Mouse (Mus musculus) ES-E14 (cell line): ENCODE data around the gene Eps8l2. TPM values are rescaled to one million over a fixed set of nuclear protein-coding genes. Genes with fewer than 3 reads are reported as not detected.

Experiments used
- DNase-seq: peaks from one replicate; pipeline ENCODE4 v3.0.0-alpha.2; 2013; ENCODE audit warnings: low read depth, low spot score
- H3K27ac ChIP-seq: 2 replicates; pipeline ENCODE4 v1.5.1; 2012; ENCODE audit warnings: low read depth, mild to moderate bottlenecking, low read length, moderate library complexity, mixed read lengths; ENCODE audit not compliant: poor library complexity, insufficient read depth, severe bottlenecking
- H3K36me3 ChIP-seq: 2 replicates; pipeline ENCODE4 v1.6.1; 2012; ENCODE audit warnings: mild to moderate bottlenecking, low read length, moderate library complexity, mixed read lengths; ENCODE audit not compliant: control insufficient read depth, poor library complexity, insufficient read depth, severe bottlenecking
- H3K4me1 ChIP-seq, 2 experiments: fragments of 150-350 bp in 1 of 2; sonication (generic) in 1 of 2; 2 replicates each; pipeline ENCODE4 v1.6.1; 2012; ENCODE audit warnings: low read length in 2 of 2, mild to moderate bottlenecking in 1 of 2, mixed read lengths in 1 of 2; ENCODE audit not compliant: control insufficient read depth in 2 of 2, insufficient read depth in 2 of 2, poor library complexity in 1 of 2
- H3K4me3 ChIP-seq, 2 experiments: fragments of 150-350 bp in 1 of 2; sonication (generic) in 1 of 2; 2 replicates each; pipeline ENCODE4 v1.5.1; 2012; ENCODE audit warnings: low read length in 2 of 2, low read depth in 1 of 2, mild to moderate bottlenecking in 1 of 2, mixed read lengths in 1 of 2; ENCODE audit not compliant: insufficient read depth in 1 of 2, poor library complexity in 1 of 2, severe bottlenecking in 1 of 2
- H3K9ac ChIP-seq: 2 replicates; pipeline ENCODE4 v1.6.1; 2012; ENCODE audit warnings: low read depth, mild to moderate bottlenecking, low read length, mixed read lengths; ENCODE audit not compliant: poor library complexity, insufficient read depth, severe bottlenecking
- H3K9me3 ChIP-seq: fragments of 150-350 bp; sonication (generic); 2 replicates; pipeline ENCODE4 v1.6.1; 2012; ENCODE audit warnings: low read depth, mild to moderate bottlenecking, low read length; ENCODE audit not compliant: control insufficient read depth, insufficient read depth
- CHD2 ChIP-seq: IDR thresholded peaks from 2 replicates; pipeline ENCODE4 v1.6.1; 2014; ENCODE audit warnings: mild to moderate bottlenecking, low read depth, low read length, inconsistent platforms
- HCFC1 ChIP-seq: IDR thresholded peaks from 2 replicates; pipeline ENCODE4 v1.6.1; 2012; ENCODE audit warnings: low read length, inconsistent platforms, borderline replicate concordance; ENCODE audit not compliant: insufficient read depth
- MAFK ChIP-seq: IDR thresholded peaks from 2 replicates; pipeline ENCODE4 v1.6.1; 2014; ENCODE audit warnings: mild to moderate bottlenecking, low read depth, low read length, inconsistent platforms; ENCODE audit not compliant: insufficient read depth
- ZC3H11A ChIP-seq: IDR thresholded peaks from 2 replicates; pipeline ENCODE4 v1.6.1; 2012; ENCODE audit warnings: low read depth, mild to moderate bottlenecking, inconsistent platforms, low read length, borderline replicate concordance
- ZNF384 ChIP-seq: IDR thresholded peaks from 2 replicates; pipeline ENCODE4 v1.6.1; 2012; ENCODE audit warnings: low read depth, low read length, inconsistent platforms
- in situ Hi-C, 2 experiments: fragments of 600-800 bp; cut with MboI; formaldehyde crosslinking; loops; one replicate each; pipeline ENCODE4 v1.15.1; 2025; ENCODE audit warnings: low sequenced_read_pairs in 2 of 2, inconsistent platforms in 1 of 2; ENCODE audit not compliant: unreplicated experiment in 2 of 2
- total RNA-seq: library from RNA; depleted of rRNA; stranded (reverse); fragments of 300-350 nt; gene quantifications from 2 replicates; pipeline ENCODE4 v1.2.3, GENCODE M21; 2012; rRNA removed

Eps8l2 gene
- total RNA-seq = 9.7 and 10.4 TPM in 2 replicates

- Histone ChIP-seq H3K4me1 (peaks cover 11 to 17% of the 10 kb centered on the region in 2 experiments; a peak in 3 of 4 replicates), H3K36me3 (no peaks in the 10 kb centered on the region), H3K9me3 (no peaks in the 10 kb centered on the region), H3K27ac (0 out of 2 replicates have a peak within 1 kb of the TSS, but pooled peaks have one; percentile 6), H3K4me3 (peak within 1 kb of the TSS; percentile 72), H3K9ac (peak within 1 kb of the TSS; percentile 45; the same call in 1 of the 2 replicates)
- in situ Hi-C loops = no loop called here
- TF ChIP-seq CHD2 (no peak), HCFC1 (no peak), MAFK (no peak)
- DNase-seq = no peak
These were observed at the start of gene Eps8l2 for GRCm38 (mm10) chr7:141338576-141339131. Eps8l2 (plus strand) TSS chr7:141338880.

DNA sequence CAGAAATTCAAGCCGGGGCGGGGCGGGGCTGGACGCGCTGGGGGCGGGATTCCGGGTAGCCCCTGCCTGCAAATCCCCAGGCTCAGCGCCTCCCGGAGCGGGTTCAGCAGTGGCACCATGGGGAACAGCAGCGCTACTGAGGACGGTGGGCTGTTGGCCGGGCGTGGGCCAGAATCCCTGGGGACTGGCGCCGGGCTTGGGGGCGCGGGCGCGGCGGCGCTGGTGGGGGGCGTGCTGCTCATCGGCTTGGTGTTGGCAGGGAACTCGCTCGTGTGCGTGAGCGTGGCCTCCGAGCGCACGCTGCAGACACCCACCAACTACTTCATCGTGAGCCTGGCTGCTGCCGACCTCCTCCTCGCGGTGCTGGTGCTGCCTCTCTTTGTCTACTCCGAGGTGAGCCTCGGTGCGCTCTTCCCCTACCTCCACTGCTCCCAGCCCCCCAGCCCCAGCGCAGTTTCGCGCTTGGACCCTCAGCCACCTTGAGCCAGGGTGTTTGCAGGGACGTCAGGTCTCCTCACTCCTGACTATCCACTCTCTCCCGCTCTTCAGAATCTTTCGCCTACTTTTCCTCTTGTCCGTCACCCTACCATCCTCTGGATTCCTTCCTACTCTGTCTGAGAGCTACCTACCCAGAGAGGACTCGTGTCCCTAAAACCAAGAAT lies 46.6 kb upstream of the Eps8l2 start, which contains the start of gene Drd4:
Gene Drd4 (plus strand): TSS at position 86 of the 662 bp plus-strand sequence.
- peak within 1 kb of the TSS; percentile 20 for H3K9ac ChIP-seq
- peaks cover 2 to 11% of the 10 kb centered on the region in 2 experiments; a peak in 3 of 4 replicates for H3K4me1 ChIP-seq
- no peaks in the 10 kb centered on the region for H3K9me3 ChIP-seq
- H3K4me3 ChIP-seq = peak within 1 kb of the TSS; percentile 49 to 65
- no peak within 1 kb of the TSS for H3K27ac ChIP-seq
- no peak for DNase-seq
- TF ChIP-seq HCFC1 (no peak), MAFK (no peak)
- 0 out of 2 replicates have a peak, but pooled peaks cover under 1% of the 10 kb centered on the region for H3K36me3 ChIP-seq
- in situ Hi-C loops = no loop called here

- H3K27ac ChIP-seq = no peak overlapping the region
- no peak overlapping the region; a peak in 1 of 4 replicates for H3K4me3 ChIP-seq
- DNase-seq = no peak
- H3K9me3 ChIP-seq = no peaks in the 10 kb centered on the region
- in situ Hi-C loops = no loop called here
- peaks cover 2 to 11% of the 10 kb centered on the region in 2 experiments; a peak in 3 of 4 replicates for H3K4me1 ChIP-seq
- H3K9ac ChIP-seq = no peak overlapping the region; the same call in 1 of the 2 replicates
- TF ChIP-seq MAFK = no peak
- TF ChIP-seq ZNF384 = no peak
- TF ChIP-seq HCFC1 = no peak
- TF ChIP-seq CHD2 = no peak
- no peak for TF ChIP-seq ZC3H11A
- H3K36me3 ChIP-seq = peaks cover 5% of the 10 kb centered on the region; the same call in 1 of the 2 replicates
These were observed 45.9 kb upstream of the Eps8l2 start for GRCm38 (mm10) chr7:141292583-141293388.

- H3K4me1 ChIP-seq = peaks cover 0 to 11% of the 10 kb centered on the region in 2 experiments; a peak in 1 of 4 replicates
- TF ChIP-seq HCFC1 = no peak
- TF ChIP-seq ZNF384 = no peak
- no peak for DNase-seq
- peak overlapping the region; percentile 14 to 62 for H3K4me3 ChIP-seq
- no peak overlapping the region for H3K27ac ChIP-seq
- peak overlapping the region; percentile 55 for H3K9ac ChIP-seq
- H3K36me3 ChIP-seq = peaks cover 5% of the 10 kb centered on the region; the same call in 1 of the 2 replicates
- no peaks in the 10 kb centered on the region for H3K9me3 ChIP-seq
- in situ Hi-C loops = no loop called here
These were observed 44.7 kb upstream of the Eps8l2 start for GRCm38 (mm10) chr7:141293852-141294471.
